Mouse (Mus musculus): Measurements from ENCODE around the gene Prkcq. TPM values are rescaled to one million over a fixed set of nuclear protein-coding genes. Genes with fewer than 3 reads are reported as not detected.

Gene Prkcq
- total RNA-seq, 2 experiments from 2014 or later, result 3.2 to 3.5 TPM

GRCm38 (mm10) chr2:11287834-11288530 lies 116.1 kb downstream of the Prkcq start:
- no peak for ATAC-seq (ENCODE audit: poor library complexity, severe bottlenecking)

- ATAC-seq (ENCODE audit: poor library complexity, severe bottlenecking), result peak; percentile 93
Measured at GRCm38 (mm10) chr2:11288531-11288846, 116.6 kb downstream of the Prkcq start.

GRCm38 (mm10) chr2:11290931-11291330 lies 119.0 kb downstream of the Prkcq start:
- no peak for ATAC-seq (ENCODE audit: poor library complexity, severe bottlenecking)

- no peak for ATAC-seq (ENCODE audit: poor library complexity, severe bottlenecking)
Measured at GRCm38 (mm10) chr2:11291570-11292405, 119.9 kb downstream of the Prkcq start.

- peak; percentile 77 for ATAC-seq (ENCODE audit: poor library complexity, severe bottlenecking)
Measured at GRCm38 (mm10) chr2:11293144-11293543, 121.2 kb downstream of the Prkcq start.

- ATAC-seq (ENCODE audit: poor library complexity, severe bottlenecking), result no peak
Measured at GRCm38 (mm10) chr2:11294643-11295191, 122.8 kb downstream of the Prkcq start.

- no peak for ATAC-seq (ENCODE audit: poor library complexity, severe bottlenecking)
Measured at GRCm38 (mm10) chr2:11298811-11299210, 126.9 kb downstream of the Prkcq start.

- peak; percentile 61 for ATAC-seq (ENCODE audit: poor library complexity, severe bottlenecking)
Measured at GRCm38 (mm10) chr2:11299366-11299765, 127.5 kb downstream of the Prkcq start.

- peak; percentile 93 for ATAC-seq (ENCODE audit: poor library complexity, severe bottlenecking)
Measured at GRCm38 (mm10) chr2:11300362-11300761, 128.5 kb downstream of the Prkcq start.

- peak; percentile 77 for ATAC-seq (ENCODE audit: poor library complexity, severe bottlenecking)
Measured at GRCm38 (mm10) chr2:11320241-11320640, 148.3 kb downstream of the Prkcq start.

GRCm38 (mm10) chr2:11322396-11322795 lies 150.5 kb downstream of the Prkcq start:
- ATAC-seq (ENCODE audit: poor library complexity, severe bottlenecking), result no peak

GRCm38 (mm10) chr2:11327280-11327679 lies 155.4 kb downstream of the Prkcq start:
- no peak for ATAC-seq (ENCODE audit: poor library complexity, severe bottlenecking)

GRCm38 (mm10) chr2:11329407-11330224 lies 157.7 kb downstream of the Prkcq start:
- ATAC-seq (ENCODE audit: poor library complexity, severe bottlenecking), result no peak

GRCm38 (mm10) chr2:11331528-11332446 lies 159.9 kb downstream of the Prkcq start:
- ATAC-seq (ENCODE audit: poor library complexity, severe bottlenecking), result peak; percentile 41

- peak; percentile 75 for ATAC-seq (ENCODE audit: poor library complexity, severe bottlenecking)
Measured at GRCm38 (mm10) chr2:11332469-11332868, 160.6 kb downstream of the Prkcq start.

GRCm38 (mm10) chr2:11333301-11334017 lies 161.6 kb downstream of the Prkcq start:
- peak; percentile 76 for ATAC-seq (ENCODE audit: poor library complexity, severe bottlenecking)

GRCm38 (mm10) chr2:11336320-11336719 lies 164.4 kb downstream of the Prkcq start:
- no peak for ATAC-seq (ENCODE audit: poor library complexity, severe bottlenecking)

GRCm38 (mm10) chr2:11338931-11339839 lies 167.3 kb downstream of the Prkcq start:
- ATAC-seq (ENCODE audit: poor library complexity, severe bottlenecking), result peak; percentile 84

All from megakaryocyte, adult 5-6 weeks (primary cell).